Mouse (Mus musculus): Measurements from ENCODE around the gene Wdfy2.

Gene Wdfy2

GRCm38 (mm10) chr14:62883551-62883950 is 46.1 kb downstream of the Wdfy2 start:
- TF ChIP-seq GATA4 (IDR thresholded peaks at IDR 0.05; ENCODE audit: insufficient replicate concordance, low read length), result no peak

DNA sequence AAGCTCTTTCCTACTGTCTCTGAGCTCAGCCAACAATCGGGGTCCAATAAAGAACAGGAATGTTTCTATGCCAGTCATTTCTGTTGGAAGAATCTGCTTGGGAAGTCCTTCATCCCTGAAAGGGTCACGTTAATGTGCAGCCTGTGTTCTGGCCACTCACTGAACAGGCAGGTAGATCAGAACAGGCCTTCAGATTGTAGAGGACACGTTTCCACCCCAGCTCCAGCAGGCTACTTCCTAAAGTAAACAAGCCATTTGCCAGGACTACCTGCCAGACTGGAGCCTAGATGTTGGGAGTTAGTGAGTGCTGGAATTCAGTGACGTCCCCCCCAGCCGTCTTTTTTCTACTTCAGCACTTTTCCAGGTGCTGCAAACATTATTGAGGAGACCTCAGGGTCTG is 46.7 kb downstream of the Wdfy2 start:
- TF ChIP-seq GATA4 (IDR thresholded peaks at IDR 0.05; ENCODE audit: insufficient replicate concordance, low read length), result no peak

DNA sequence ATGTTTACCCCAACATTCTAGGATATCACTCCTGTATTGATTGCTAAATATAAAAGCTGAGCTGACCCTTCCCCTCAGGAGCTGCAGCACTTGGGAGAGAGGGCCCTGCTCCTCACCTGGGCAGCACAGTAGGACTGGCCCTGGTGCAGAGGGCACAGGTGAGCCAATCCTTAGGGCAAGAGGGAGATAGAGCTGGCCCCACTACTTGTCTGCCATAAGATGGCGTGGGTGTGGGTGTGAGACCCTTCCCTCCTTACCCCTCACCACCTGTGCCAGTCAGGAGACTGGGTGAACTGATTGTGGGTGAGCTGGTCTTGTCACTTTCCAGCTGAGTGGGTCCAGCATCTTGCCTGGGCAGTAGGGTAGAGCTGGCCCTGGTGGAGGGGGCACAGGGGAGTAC is 47.2 kb downstream of the Wdfy2 start:
- no peak for TF ChIP-seq GATA4 (IDR thresholded peaks at IDR 0.05; ENCODE audit: insufficient replicate concordance, low read length)

- TF ChIP-seq GATA4 (IDR thresholded peaks at IDR 0.05; ENCODE audit: insufficient replicate concordance, low read length), result no peak
These were observed 47.7 kb downstream of the Wdfy2 start for GRCm38 (mm10) chr14:62885146-62885545.

DNA sequence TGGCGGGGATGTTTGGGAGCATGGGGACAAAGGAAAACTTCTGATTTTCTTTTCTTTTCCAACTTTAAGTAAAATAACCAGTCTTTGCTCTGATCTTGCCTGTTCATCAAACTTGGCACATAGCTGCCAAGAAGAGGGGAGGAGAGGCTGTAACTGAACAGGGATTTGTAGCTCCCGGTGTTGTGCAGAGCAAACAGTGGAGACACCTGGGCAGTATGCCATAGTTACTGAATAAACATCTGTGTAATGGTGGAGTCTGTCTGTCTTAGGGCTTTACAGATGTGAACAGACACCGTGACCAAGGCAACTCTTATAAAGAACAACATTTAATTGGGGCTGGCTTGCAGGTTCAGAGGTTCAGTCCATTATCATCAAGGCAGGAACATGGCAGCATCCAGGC is 53.9 kb downstream of the Wdfy2 start:
- no peak for TF ChIP-seq GATA4 (IDR thresholded peaks at IDR 0.05; ENCODE audit: insufficient replicate concordance, low read length)

- no peak for TF ChIP-seq GATA4 (IDR thresholded peaks at IDR 0.05; ENCODE audit: insufficient replicate concordance, low read length)
These were observed 55.5 kb downstream of the Wdfy2 start for GRCm38 (mm10) chr14:62892771-62893641.

- no peak for TF ChIP-seq GATA4 (IDR thresholded peaks at IDR 0.05; ENCODE audit: insufficient replicate concordance, low read length)
These were observed 57.7 kb downstream of the Wdfy2 start for GRCm38 (mm10) chr14:62894924-62895840.

DNA sequence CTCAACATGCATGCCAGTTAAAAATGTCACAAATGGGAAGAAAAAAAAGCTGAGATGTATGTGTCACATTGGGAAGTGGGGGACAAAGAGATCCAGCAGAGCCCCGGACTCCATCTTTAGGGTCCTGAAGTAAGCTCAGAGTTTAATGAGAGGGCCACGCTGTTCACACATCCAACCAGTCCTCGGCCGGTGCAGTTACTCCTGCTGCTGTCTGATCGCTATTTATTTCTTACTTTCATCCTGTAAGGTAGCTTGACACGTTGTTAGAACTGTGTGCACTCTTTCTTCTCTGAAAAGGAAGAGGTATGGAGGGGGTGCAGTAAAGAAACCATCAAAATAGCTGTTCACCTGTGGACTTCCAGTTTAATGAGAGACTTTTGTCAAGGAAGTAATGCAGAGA is 60.6 kb downstream of the Wdfy2 start:
- no peak for TF ChIP-seq GATA4 (IDR thresholded peaks at IDR 0.05; ENCODE audit: insufficient replicate concordance, low read length)

DNA sequence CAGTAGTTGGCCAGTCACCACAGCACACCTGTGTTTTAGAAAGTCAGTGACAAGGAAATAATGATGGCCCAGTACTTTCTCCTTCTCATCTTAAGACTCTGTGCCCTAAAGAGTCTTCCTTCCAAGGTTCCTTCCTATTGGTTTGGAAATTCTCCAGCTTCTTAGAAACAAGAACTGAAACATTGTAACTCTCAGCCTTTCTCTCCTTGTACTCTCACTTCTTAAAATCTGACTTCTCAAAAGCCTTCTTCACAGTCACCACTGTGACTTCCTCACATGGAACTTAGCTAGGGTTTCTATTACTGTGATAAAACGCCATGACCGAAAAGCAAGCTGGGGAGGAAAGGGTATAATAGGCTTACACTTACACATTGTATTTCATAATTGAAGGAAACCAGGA is 70.4 kb downstream of the Wdfy2 start:
- TF ChIP-seq GATA4 (IDR thresholded peaks at IDR 0.05; ENCODE audit: insufficient replicate concordance, low read length), result no peak

DNA sequence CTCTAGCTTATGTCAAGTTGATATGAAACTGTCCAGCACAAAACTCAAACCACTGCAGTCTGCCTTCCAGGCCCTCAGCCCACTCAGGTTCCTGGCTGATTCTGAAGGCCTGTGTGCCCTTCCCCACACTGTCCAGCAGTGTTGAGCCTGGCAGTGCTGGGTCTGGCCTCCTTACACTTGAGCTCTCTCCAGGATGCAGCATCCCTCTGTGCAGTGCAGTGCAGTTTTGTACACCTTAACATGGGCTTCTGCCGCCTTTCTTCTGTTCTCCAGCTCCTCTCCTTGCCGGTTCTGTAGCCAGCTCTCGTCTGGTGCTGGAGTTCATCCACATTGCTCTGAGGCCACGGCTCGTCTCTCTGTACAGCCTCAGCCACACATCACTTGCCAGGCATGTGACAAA is 71.1 kb downstream of the Wdfy2 start:
- no peak for TF ChIP-seq GATA4 (IDR thresholded peaks at IDR 0.05; ENCODE audit: insufficient replicate concordance, low read length)

DNA sequence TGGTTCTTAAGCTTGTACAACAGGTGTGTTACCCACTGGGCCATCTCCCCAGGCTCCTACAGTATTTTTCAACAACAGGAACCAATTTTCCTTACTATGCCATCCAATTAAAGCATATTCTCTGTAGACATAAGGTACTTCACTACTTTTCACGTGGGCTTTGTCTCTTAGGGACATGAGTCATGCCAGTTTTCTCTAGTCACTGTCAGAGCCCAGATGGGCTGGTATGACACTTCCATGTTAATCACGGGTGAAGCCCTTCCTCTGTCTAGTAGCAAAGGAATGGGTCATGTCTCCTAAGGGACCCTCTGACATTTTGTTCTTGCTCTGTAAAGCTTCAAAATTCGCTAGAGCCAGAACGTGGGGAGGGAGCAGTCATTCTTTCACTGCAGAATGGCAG is 73.4 kb downstream of the Wdfy2 start:
- no peak for TF ChIP-seq GATA4 (IDR thresholded peaks at IDR 0.05; ENCODE audit: insufficient replicate concordance, low read length)

DNA sequence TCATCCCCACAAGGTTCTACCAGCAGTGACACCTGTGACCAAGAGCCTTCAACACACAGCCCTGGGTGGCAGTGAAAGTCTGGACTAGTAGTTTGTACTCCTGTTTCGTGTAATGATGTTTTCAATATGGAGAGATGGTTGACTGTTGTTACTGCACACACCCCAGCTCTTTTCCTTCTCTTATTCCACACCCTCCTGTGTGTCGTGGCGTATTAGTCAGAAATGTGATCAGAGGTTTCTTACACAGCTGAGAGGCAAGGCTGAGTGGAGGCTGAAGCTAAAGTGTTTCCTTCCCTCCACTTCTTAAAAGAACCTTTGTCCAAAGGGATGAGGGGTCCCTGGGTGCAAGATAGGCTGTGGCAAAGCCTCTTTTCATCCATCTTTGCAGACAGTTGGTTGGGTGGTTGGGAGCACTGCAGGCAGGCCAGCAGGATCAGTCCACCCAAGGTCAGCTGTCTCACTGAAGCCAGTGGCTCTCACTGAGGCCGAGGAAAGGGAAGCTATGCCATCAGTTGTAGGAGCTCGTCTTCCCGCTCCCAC is 77.7 kb downstream of the Wdfy2 start:
- no peak for TF ChIP-seq GATA4 (IDR thresholded peaks at IDR 0.05; ENCODE audit: insufficient replicate concordance, low read length)

- no peak for TF ChIP-seq GATA4 (IDR thresholded peaks at IDR 0.05; ENCODE audit: insufficient replicate concordance, low read length)
These were observed 79.1 kb downstream of the Wdfy2 start for GRCm38 (mm10) chr14:62916488-62917034.

- no peak for TF ChIP-seq GATA4 (IDR thresholded peaks at IDR 0.05; ENCODE audit: insufficient replicate concordance, low read length)
These were observed 83.9 kb downstream of the Wdfy2 start for GRCm38 (mm10) chr14:62921401-62921800.

DNA sequence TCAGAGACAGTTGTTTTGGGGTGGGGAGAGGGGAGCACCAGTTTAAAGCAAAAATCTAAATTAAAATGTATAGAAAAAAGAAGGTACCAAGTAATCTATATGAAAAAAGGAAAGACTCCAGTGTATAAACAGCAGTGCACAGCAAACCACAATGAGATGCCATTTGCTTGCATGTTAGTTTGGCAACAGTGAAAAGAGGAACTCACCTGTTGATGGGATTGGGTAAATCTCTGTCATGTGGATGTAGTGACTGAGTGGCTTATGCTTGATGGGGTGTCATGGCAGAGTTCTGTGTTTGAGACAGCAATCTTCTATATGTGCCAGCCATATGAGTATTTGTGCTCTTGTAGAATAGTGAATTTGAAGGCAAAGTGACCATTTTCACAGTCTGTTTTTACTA is 85.2 kb downstream of the Wdfy2 start:
- TF ChIP-seq GATA4 (IDR thresholded peaks at IDR 0.05; ENCODE audit: insufficient replicate concordance, low read length), result no peak

Measured in liver, adult (tissue).